Mouse (Mus musculus) forebrain, postnatal 0 days (tissue): ENCODE results near the gene Prpf8. TPM values are rescaled to one million over a fixed set of nuclear protein-coding genes. Genes with fewer than 3 reads are reported as not detected.
A peak's percentile ranks its signal among the peaks of the same experiment; 100 is the strongest.

ENCODE experiments used
- ATAC-seq: fragments of 200-750 bp; cut with Nextera tagmentation; 2 replicates; pipeline ENCODE4 v1.8.0; 2017; ENCODE audit warnings: mild to moderate bottlenecking, moderate library complexity
- DNase-seq: peaks from one replicate; pipeline ENCODE4 v3.0.0-alpha.2; 2015
- H3K27ac ChIP-seq: fragments of 300-500 bp; sonication (generic); 2 replicates; pipeline ENCODE4 v1.5.1; 2014; ENCODE audit warnings: low read depth, mild to moderate bottlenecking, antibody characterized with exemption, low read length, moderate library complexity, mixed read lengths
- H3K27me3 ChIP-seq: fragments of 300-500 bp; sonication (generic); 2 replicates; pipeline ENCODE4 v1.6.1; 2014; ENCODE audit warnings: mild to moderate bottlenecking, low read length, mixed read lengths; ENCODE audit not compliant: insufficient read depth
- H3K36me3 ChIP-seq: fragments of 300-500 bp; sonication (generic); 2 replicates; pipeline ENCODE4 v1.6.1; 2014; ENCODE audit warnings: mild to moderate bottlenecking, moderate library complexity; ENCODE audit not compliant: insufficient read depth
- H3K4me1 ChIP-seq: fragments of 300-500 bp; sonication (generic); 2 replicates; pipeline ENCODE4 v1.6.1; 2014; ENCODE audit warnings: antibody characterized with exemption; ENCODE audit not compliant: insufficient read depth
- H3K4me2 ChIP-seq: fragments of 300-500 bp; sonication (generic); 2 replicates; pipeline ENCODE4 v1.6.1; 2014; ENCODE audit warnings: low read depth, mild to moderate bottlenecking, moderate library complexity
- H3K4me3 ChIP-seq: fragments of 300-500 bp; sonication (generic); 2 replicates; pipeline ENCODE4 v1.5.1; 2014; ENCODE audit warnings: low read depth, low read length, mixed read lengths
- H3K9ac ChIP-seq: fragments of 300-500 bp; sonication (generic); 2 replicates; pipeline ENCODE4 v1.6.1; 2014; ENCODE audit warnings: mild to moderate bottlenecking
- H3K9me3 ChIP-seq: fragments of 300-500 bp; sonication (generic); 2 replicates; pipeline ENCODE4 v1.6.1; 2016; ENCODE audit warnings: low read length
- CTCF ChIP-seq: sonication (generic); IDR thresholded peaks from 2 replicates; pipeline ENCODE4 v1.5.1; 2016; ENCODE audit warnings: antibody characterized with exemption, control low read depth, low read depth
- WGBS: fragments of 180-500 bp; shearing (Covaris S2); extraction: QIAGEN DNeasy Blood & Tissue Kit; methylation state at CpG from one replicate; pipeline ENCODE4 v1.1.7; 2014; 5-methylcytosine and 5-hydroxymethylcytosine counted together
- polyA plus RNA-seq: library from polyadenylated mRNA; unstranded; fragments of >200 nt; fragmentation: Nextera tagmentation; extraction: Ambion mirVana; gene quantifications from 2 replicates; pipeline ENCODE4 v1.2.1, GENCODE M21; 2015
- total RNA-seq: library from RNA; depleted of rRNA; stranded (reverse); fragments of >200 nt; gene quantifications from 2 replicates; pipeline ENCODE4 v1.2.3, GENCODE M21; 2014

Gene Prpf8
- total and polyA plus RNA-seq, 2 experiments from 2014 or later: 27.9 to 120 TPM

DNA sequence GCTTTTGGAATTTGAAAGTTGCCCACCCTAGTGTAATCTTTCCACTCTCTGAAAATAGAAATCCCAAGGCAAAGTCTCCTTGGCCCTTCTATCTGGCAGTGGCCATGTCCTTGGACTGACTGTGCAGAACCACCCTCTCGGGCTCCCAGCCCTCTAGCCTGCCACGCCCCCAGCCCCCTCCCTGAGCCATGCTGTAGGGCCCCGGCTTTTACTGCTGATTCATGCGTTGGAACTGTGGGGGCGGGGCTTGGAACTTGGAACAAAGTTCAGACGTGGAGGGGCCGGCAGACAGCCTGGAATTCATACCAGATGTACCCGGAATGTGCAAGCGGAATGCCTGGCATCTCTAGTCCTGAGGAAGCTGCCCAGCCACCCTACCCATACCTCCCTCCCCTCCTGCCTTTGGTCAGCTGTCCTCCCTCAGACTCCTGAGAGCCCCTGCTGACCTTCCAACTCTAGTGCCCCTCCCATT, 23.7 kb upstream of the Prpf8 start:
- peak overlapping the region; percentile 83 for H3K4me3 ChIP-seq
- peaks cover 17% of the 10 kb centered on the region for H3K4me1 ChIP-seq
- WGBS: 3% methylated on average over 9 of the region's 9 CpGs
- no peak for TF ChIP-seq CTCF
- DNase-seq (no peak), ATAC-seq (no peak)
- peaks cover 7% of the 10 kb centered on the region; the same call in 1 of the 2 replicates for H3K27me3 ChIP-seq
- H3K27ac ChIP-seq: no peak overlapping the region
- H3K4me2 ChIP-seq: peak overlapping the region; percentile 96
- H3K36me3 ChIP-seq: peaks cover 10% of the 10 kb centered on the region
- H3K9ac ChIP-seq: peak overlapping the region; percentile 71
- no peaks in the 10 kb centered on the region for H3K9me3 ChIP-seq

DNA sequence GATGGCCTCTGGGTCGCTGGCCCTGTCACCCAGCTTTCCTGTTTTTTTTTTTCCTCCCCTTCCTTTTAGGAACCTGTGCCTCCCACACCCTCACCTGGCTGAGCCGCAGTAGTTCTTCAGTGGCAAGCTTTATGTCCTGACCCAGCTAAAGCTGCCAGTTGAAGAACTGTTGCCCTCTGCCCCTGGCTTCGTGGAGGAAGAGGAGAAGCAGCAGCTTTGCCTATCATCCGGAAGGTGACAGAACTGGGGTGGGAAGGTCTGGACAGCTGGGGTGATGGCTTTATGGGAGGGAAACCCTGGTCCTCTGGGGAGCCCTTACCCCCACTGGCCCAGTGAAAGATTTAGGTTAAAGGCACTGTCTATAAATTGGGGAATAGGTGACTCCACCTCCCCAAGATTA, 23.0 kb upstream of the Prpf8 start:
- no peak for TF ChIP-seq CTCF

DNA sequence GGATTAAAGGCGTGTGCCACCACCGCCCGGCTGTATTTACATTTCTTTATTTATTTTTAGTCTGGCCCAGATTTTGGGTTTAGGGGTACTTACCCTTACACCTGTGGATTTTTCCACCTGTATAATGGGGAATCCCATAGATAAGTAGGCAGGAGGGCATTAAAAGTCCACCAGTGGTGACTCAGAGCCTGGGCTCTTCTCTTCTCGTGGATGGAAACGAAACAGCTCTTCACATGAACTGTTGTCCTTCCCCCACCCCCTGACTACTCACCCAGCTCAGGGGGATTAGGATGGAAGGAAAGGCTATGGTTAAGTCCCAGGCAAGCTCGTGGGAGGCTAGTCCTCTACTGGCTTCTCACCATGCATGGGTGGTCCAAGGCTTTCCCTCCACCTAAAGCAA, 22.2 kb upstream of the Prpf8 start:
- WGBS: 82% methylated on average over 6 of the region's 6 CpGs
- Histone ChIP-seq H3K27ac (no peak overlapping the region), H3K9ac (no peak overlapping the region), H3K4me1 (peaks cover 17% of the 10 kb centered on the region), H3K27me3 (peaks cover 7% of the 10 kb centered on the region; the same call in 1 of the 2 replicates), H3K9me3 (no peaks in the 10 kb centered on the region), H3K36me3 (peaks cover 10% of the 10 kb centered on the region), H3K4me3 (no peak overlapping the region), H3K4me2 (no peak overlapping the region)
- DNase-seq (no peak), ATAC-seq (no peak)
- no peak for TF ChIP-seq CTCF

More for the DNA sequence above, 23.0 kb upstream of the Prpf8 start:
- H3K4me1 ChIP-seq: peaks cover 17% of the 10 kb centered on the region
- no peak overlapping the region for H3K27ac ChIP-seq
- no peak overlapping the region for H3K9ac ChIP-seq
- no peak overlapping the region for H3K4me2 ChIP-seq
- peaks cover 10% of the 10 kb centered on the region for H3K36me3 ChIP-seq
- peaks cover 7% of the 10 kb centered on the region; the same call in 1 of the 2 replicates for H3K27me3 ChIP-seq
- ATAC-seq (no peak), DNase-seq (no peak)
- no peaks in the 10 kb centered on the region for H3K9me3 ChIP-seq
- WGBS: 70% methylated on average over 4 of the region's 4 CpGs
- H3K4me3 ChIP-seq: no peak overlapping the region

DNA sequence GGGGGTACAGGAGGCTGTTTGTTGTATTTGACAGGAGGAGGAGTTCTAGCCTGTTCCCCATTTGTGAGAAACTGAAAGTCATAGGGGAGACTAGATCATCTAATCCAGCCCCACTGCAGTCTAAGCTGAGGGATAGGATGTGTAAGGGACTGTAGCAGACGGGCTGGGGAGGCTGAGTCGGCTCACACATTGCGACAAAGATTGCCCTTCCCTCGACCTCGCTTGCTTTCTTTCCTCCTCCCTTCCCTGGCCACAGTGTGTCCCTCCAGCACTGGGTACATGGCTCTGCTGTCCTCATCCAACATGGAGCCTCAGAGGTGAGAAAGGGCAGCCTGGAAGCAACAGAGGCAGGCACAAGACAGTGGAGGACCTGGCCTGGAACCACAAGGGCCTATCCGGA, 21.6 kb upstream of the Prpf8 start:
- ATAC-seq (no peak), DNase-seq (no peak)
- Histone ChIP-seq H3K4me3 (no peak overlapping the region), H3K27ac (no peak overlapping the region), H3K4me1 (peaks cover 14% of the 10 kb centered on the region), H3K9me3 (no peaks in the 10 kb centered on the region), H3K36me3 (peaks cover 10% of the 10 kb centered on the region), H3K4me2 (no peak overlapping the region), H3K9ac (no peak overlapping the region), H3K27me3 (peaks cover 7% of the 10 kb centered on the region; the same call in 1 of the 2 replicates)
- 86% methylated on average over 6 of the region's 6 CpGs for WGBS
- no peak for TF ChIP-seq CTCF

- H3K9ac ChIP-seq: no peak overlapping the region
- H3K9me3 ChIP-seq: no peaks in the 10 kb centered on the region
- TF ChIP-seq CTCF: no peak
- no peak overlapping the region for H3K4me3 ChIP-seq
- peaks cover 10% of the 10 kb centered on the region for H3K36me3 ChIP-seq
- peaks cover 7% of the 10 kb centered on the region; the same call in 1 of the 2 replicates for H3K27me3 ChIP-seq
- ATAC-seq: no peak
- DNase-seq: no peak
- over 99% methylated on average over 4 of the region's 4 CpGs for WGBS
- H3K27ac ChIP-seq: no peak overlapping the region
- H3K4me2 ChIP-seq: no peak overlapping the region
- peaks cover 10% of the 10 kb centered on the region for H3K4me1 ChIP-seq
Measured at GRCm38 (mm10) chr11:75466731-75467505, 19.7 kb upstream of the Prpf8 start.

- peaks cover 2% of the 10 kb centered on the region; the same call in 1 of the 2 replicates for H3K4me1 ChIP-seq
- 19% methylated on average over 19 of the region's 19 CpGs for WGBS
- H3K27ac ChIP-seq: no peak overlapping the region
- TF ChIP-seq CTCF: no peak
- peak overlapping the region; percentile 34; the same call in 1 of the 2 replicates for H3K4me2 ChIP-seq
- peaks cover 7% of the 10 kb centered on the region; the same call in 1 of the 2 replicates for H3K27me3 ChIP-seq
- ATAC-seq (no peak), DNase-seq (no peak)
- H3K9me3 ChIP-seq: no peaks in the 10 kb centered on the region
- peaks cover 10% of the 10 kb centered on the region for H3K36me3 ChIP-seq
- 0 out of 2 replicates have a peak overlapping the region, but pooled peaks have one; percentile 3 for H3K4me3 ChIP-seq
- no peak overlapping the region for H3K9ac ChIP-seq
Measured at GRCm38 (mm10) chr11:75467512-75468215, 19.0 kb upstream of the Prpf8 start.
